Mouse (Mus musculus) embryonic fibroblast, embryonic 13.5 days (primary cell): Measurements from ENCODE around the gene Gm43951. TPM values are rescaled to one million over a fixed set of nuclear protein-coding genes. Genes with fewer than 3 reads are reported as not detected.

Experiments used
- H3K27ac ChIP-seq: 2 replicates; pipeline ENCODE4 v1.5.1; 2012; ENCODE audit warnings: low read length, control low read depth, inconsistent platforms; ENCODE audit not compliant: insufficient read depth
- H3K4me1 ChIP-seq: 2 replicates; pipeline ENCODE4 v1.6.1; 2011; ENCODE audit warnings: low read length; ENCODE audit not compliant: control insufficient read depth, insufficient read depth
- H3K4me3 ChIP-seq: 2 replicates; pipeline ENCODE4 v1.5.1; 2011; ENCODE audit warnings: mild to moderate bottlenecking, control low read depth, low read length; ENCODE audit not compliant: insufficient read depth
- CTCF ChIP-seq: IDR thresholded peaks from 2 replicates; pipeline ENCODE4 v1.5.1; 2011; ENCODE audit warnings: mild to moderate bottlenecking, control low read depth, low read length, moderate library complexity, borderline replicate concordance; ENCODE audit not compliant: insufficient read depth
- POLR2A ChIP-seq: IDR thresholded peaks from 2 replicates; pipeline ENCODE4 v1.6.1; 2011; ENCODE audit warnings: low read depth, mild to moderate bottlenecking, control low read depth, low read length, moderate library complexity
- polyA plus RNA-seq: library from polyadenylated mRNA; stranded (reverse); fragments of >200 nt; gene quantifications from 2 replicates; pipeline ENCODE4 v1.2.4, GENCODE M21; 2011; ENCODE audit warnings: low read depth; ENCODE audit not compliant: missing spikeins, insufficient read length

Gm43951 gene
- polyA plus RNA-seq: 0.90 and 1.1 TPM in 2 replicates

- peak within 1 kb of the TSS; percentile 96 for H3K4me3 ChIP-seq
- H3K4me1 ChIP-seq: no peaks in the 10 kb centered on the region
- no peak for TF ChIP-seq CTCF
- peak; percentile 17 for TF ChIP-seq POLR2A
- H3K27ac ChIP-seq: no peak within 1 kb of the TSS
Observed at GRCm38 (mm10) chr11:72206341-72207203, at the start of gene Gm43951. Gm43951 (minus strand) TSS chr11:72206840.

- TF ChIP-seq POLR2A (no peak), CTCF (no peak)
Observed at GRCm38 (mm10) chr11:72256441-72256840, 49.8 kb upstream of the Gm43951 start.

GRCm38 (mm10) chr11:72255629-72256028, 49.0 kb upstream of the Gm43951 start:
- Histone ChIP-seq H3K4me1 (no peaks in the 10 kb centered on the region), H3K4me3 (no peak overlapping the region), H3K27ac (no peak overlapping the region)
- TF ChIP-seq POLR2A: no peak
- no peak for TF ChIP-seq CTCF

More at GRCm38 (mm10) chr11:72256441-72256840, 49.8 kb upstream of the Gm43951 start:
- H3K4me3 ChIP-seq: no peak overlapping the region
- no peak overlapping the region for H3K27ac ChIP-seq
- no peaks in the 10 kb centered on the region for H3K4me1 ChIP-seq

- Histone ChIP-seq H3K27ac (no peak overlapping the region), H3K4me3 (no peak overlapping the region), H3K4me1 (no peaks in the 10 kb centered on the region)
- no peak for TF ChIP-seq POLR2A
- no peak for TF ChIP-seq CTCF
Observed at GRCm38 (mm10) chr11:72245196-72245753, 38.6 kb upstream of the Gm43951 start.

- Histone ChIP-seq H3K4me3 (no peak overlapping the region), H3K27ac (no peak overlapping the region), H3K4me1 (no peaks in the 10 kb centered on the region)
- no peak for TF ChIP-seq CTCF
- TF ChIP-seq POLR2A: no peak
Observed at GRCm38 (mm10) chr11:72240062-72240860, 33.6 kb upstream of the Gm43951 start.

GRCm38 (mm10) chr11:72234013-72234412, 27.4 kb upstream of the Gm43951 start:
- Histone ChIP-seq H3K4me1 (no peaks in the 10 kb centered on the region), H3K4me3 (no peak overlapping the region), H3K27ac (no peak overlapping the region)
- TF ChIP-seq POLR2A (no peak), CTCF (no peak)

GRCm38 (mm10) chr11:72232991-72233390, 26.4 kb upstream of the Gm43951 start:
- Histone ChIP-seq H3K27ac (no peak overlapping the region), H3K4me1 (no peaks in the 10 kb centered on the region), H3K4me3 (no peak overlapping the region)
- TF ChIP-seq POLR2A (no peak), CTCF (no peak)

- Histone ChIP-seq H3K4me3 (no peak overlapping the region), H3K4me1 (no peaks in the 10 kb centered on the region), H3K27ac (no peak overlapping the region)
- TF ChIP-seq CTCF (no peak), POLR2A (no peak)
Observed at GRCm38 (mm10) chr11:72232068-72232467, 25.4 kb upstream of the Gm43951 start.

- Histone ChIP-seq H3K4me1 (no peaks in the 10 kb centered on the region), H3K4me3 (no peak overlapping the region), H3K27ac (no peak overlapping the region)
- TF ChIP-seq CTCF (no peak), POLR2A (no peak)
Observed at GRCm38 (mm10) chr11:72228513-72228912, 21.9 kb upstream of the Gm43951 start.

GRCm38 (mm10) chr11:72226901-72227300, 20.3 kb upstream of the Gm43951 start:
- no peak for TF ChIP-seq POLR2A
- no peak for TF ChIP-seq CTCF
- Histone ChIP-seq H3K4me3 (no peak overlapping the region), H3K27ac (no peak overlapping the region), H3K4me1 (no peaks in the 10 kb centered on the region)
